7 mouse cellular contexts compared by ENCODE assay signal in genomic region chr9:44325768-44326370, GRCm38 (mm10). TPM values are rescaled to one million over a fixed set of nuclear protein-coding genes. Genes with fewer than 3 reads are reported as not detected.
DNase-seq lines count a peak whose midpoint lies in the region; ATAC-seq and TF ChIP-seq lines count a peak whose summit lies in the region.

Gene Dpagt1 (plus strand): TSS chr9:44326019.

- H3K4me2 ChIP-seq in forebrain, embryonic 12.5 days = peak within 1 kb of the TSS; percentile 81
- peak within 1 kb of the TSS; percentile 89 for H3K4me2 ChIP-seq in limb, embryonic 13.5 days (replicated peaks)
- H3K4me2 ChIP-seq in stomach, embryonic 14.5 days (replicated peaks; ENCODE audit: low read depth, low read length) = peak within 1 kb of the TSS; percentile 74

- TF ChIP-seq CTCF in E14TG2a.4 (conservative IDR thresholded peaks at IDR 0.05; ENCODE audit: low read length) = no peak

- H3K36me3 ChIP-seq in E14TG2a.4 (ENCODE audit: insufficient read depth, low read length) = peaks cover 29% of the 10 kb centered on the region
- H3K36me3 ChIP-seq in forebrain, embryonic 12.5 days (replicated peaks) = peaks cover 20% of the 10 kb centered on the region
- peaks cover 31% of the 10 kb centered on the region for H3K36me3 ChIP-seq in hindbrain, embryonic 10.5 days
- H3K36me3 ChIP-seq in limb, embryonic 13.5 days = peaks cover 26% of the 10 kb centered on the region
- H3K36me3 ChIP-seq in stomach, embryonic 14.5 days (ENCODE audit: control insufficient read depth, insufficient read depth, low read length) = peaks cover 14% of the 10 kb centered on the region; the same call in 1 of the 2 replicates

- H3K27ac ChIP-seq in forebrain, embryonic 12.5 days = peak within 1 kb of the TSS; percentile 93
- peak within 1 kb of the TSS; percentile 97 for H3K27ac ChIP-seq in hindbrain, embryonic 10.5 days
- H3K27ac ChIP-seq in limb, embryonic 13.5 days = peak within 1 kb of the TSS; percentile 87
- H3K27ac ChIP-seq in stomach, embryonic 14.5 days (ENCODE audit: low read length) = peak within 1 kb of the TSS; percentile 86

- 4% methylated on average over 12 of the region's 12 CpGs for WGBS in forebrain, embryonic 12.5 days
- 5% methylated on average over 12 of the region's 12 CpGs for WGBS in hindbrain, embryonic 10.5 days
- 3% methylated on average over 12 of the region's 12 CpGs for WGBS in limb, embryonic 13.5 days
- 3% methylated on average over 12 of the region's 12 CpGs for WGBS in stomach, embryonic 14.5 days

- DNase-seq in 3134 (ENCODE audit: extremely low read depth, insufficient read length, low spot score) = peak; percentile 36
- DNase-seq in hindbrain, embryonic 10.5 days (ENCODE audit: low spot score) = no peak
- no peak for DNase-seq in right cerebral cortex, postnatal 4 days

- peak within 1 kb of the TSS; percentile 87 for H3K9ac ChIP-seq in forebrain, embryonic 12.5 days
- H3K9ac ChIP-seq in limb, embryonic 13.5 days = peak within 1 kb of the TSS; percentile 90
- peak within 1 kb of the TSS; percentile 69 for H3K9ac ChIP-seq in stomach, embryonic 14.5 days (replicated peaks; ENCODE audit: low read depth, low read length)

- no peaks in the 10 kb centered on the region for H3K27me3 ChIP-seq in E14TG2a.4 (ENCODE audit: insufficient read depth, low read length)
- no peaks in the 10 kb centered on the region for H3K27me3 ChIP-seq in forebrain, embryonic 12.5 days
- no peaks in the 10 kb centered on the region for H3K27me3 ChIP-seq in hindbrain, embryonic 10.5 days (ENCODE audit: insufficient read depth, poor library complexity, severe bottlenecking)
- no peaks in the 10 kb centered on the region for H3K27me3 ChIP-seq in limb, embryonic 13.5 days
- no peaks in the 10 kb centered on the region for H3K27me3 ChIP-seq in stomach, embryonic 14.5 days (ENCODE audit: control insufficient read depth, insufficient read depth, low read length)

- peaks cover 41% of the 10 kb centered on the region for H3K4me1 ChIP-seq in E14TG2a.4 (replicated peaks; ENCODE audit: low read depth, low read length)
- peaks cover 16% of the 10 kb centered on the region for H3K4me1 ChIP-seq in forebrain, embryonic 12.5 days
- peaks cover 21% of the 10 kb centered on the region for H3K4me1 ChIP-seq in hindbrain, embryonic 10.5 days (replicated peaks)
- H3K4me1 ChIP-seq in limb, embryonic 13.5 days = peaks cover 15% of the 10 kb centered on the region
- peaks cover 13% of the 10 kb centered on the region for H3K4me1 ChIP-seq in stomach, embryonic 14.5 days (ENCODE audit: control insufficient read depth, insufficient read depth, low read length)

- ATAC-seq in forebrain, embryonic 12.5 days (ENCODE audit: low FRiP score) = peak; percentile 5
- ATAC-seq in limb, embryonic 13.5 days (ENCODE audit: low FRiP score, low read depth) = peak; percentile 57
- no peak for ATAC-seq in stomach, embryonic 14.5 days (ENCODE audit: insufficient number of reproducible peaks, insufficient read depth, low FRiP score, low read depth)

- H3K9me3 ChIP-seq in E14TG2a.4 (ENCODE audit: low read length) = no peaks in the 10 kb centered on the region
- H3K9me3 ChIP-seq in forebrain, embryonic 12.5 days = no peaks in the 10 kb centered on the region
- no peaks in the 10 kb centered on the region for H3K9me3 ChIP-seq in hindbrain, embryonic 10.5 days
- no peaks in the 10 kb centered on the region for H3K9me3 ChIP-seq in limb, embryonic 13.5 days
- H3K9me3 ChIP-seq in stomach, embryonic 14.5 days (ENCODE audit: control insufficient read depth, low read depth, low read length) = no peaks in the 10 kb centered on the region

- H3K4me3 ChIP-seq in E14TG2a.4 (replicated peaks; ENCODE audit: low read length) = peak within 1 kb of the TSS; percentile 85
- peak within 1 kb of the TSS; percentile 78 for H3K4me3 ChIP-seq in forebrain, embryonic 12.5 days (replicated peaks)
- H3K4me3 ChIP-seq in hindbrain, embryonic 10.5 days = peak within 1 kb of the TSS; percentile 87
- peak within 1 kb of the TSS; percentile 79 for H3K4me3 ChIP-seq in limb, embryonic 13.5 days
- H3K4me3 ChIP-seq in stomach, embryonic 14.5 days (ENCODE audit: low read depth, low read length) = peak within 1 kb of the TSS; percentile 62

RNA-seq across cellular contexts. Expression of gene Dpagt1, which starts in this region (rescaled TPM):
- polyA plus RNA-seq in forebrain, embryonic 12.5 days (2016; fragmentation: Nextera tagmentation; extraction: Ambion mirVana) = 38.9 and 39.3 TPM in 2 replicates
- polyA plus RNA-seq in hindbrain, embryonic 10.5 days (2016; fragmentation: Nextera tagmentation; extraction: Ambion mirVana) = 46.2 and 46.7 TPM in 2 replicates
- 40.2 and 40.5 TPM in 2 replicates for polyA plus RNA-seq in limb, embryonic 13.5 days (2015; fragmentation: Nextera tagmentation; extraction: Ambion mirVana)
- 44.5 and 46.7 TPM in 2 replicates for polyA plus RNA-seq in stomach, embryonic 14.5 days (2014; fragmentation: Nextera tagmentation; extraction: Ambion mirVana)
